Mouse (Mus musculus) MEL (cell line): ENCODE results near the gene LTO1. TPM values are rescaled to one million over a fixed set of nuclear protein-coding genes. Genes with fewer than 3 reads are reported as not detected.

Source experiments
- DNase-seq: peaks from one replicate; pipeline ENCODE4 v3.0.0; 2011; ENCODE audit warnings: low read depth, low spot score
- H3K27ac ChIP-seq: 2 replicates; pipeline ENCODE4 v1.5.1; 2012; ENCODE audit warnings: low read depth, mild to moderate bottlenecking, control low read depth, low read length, moderate library complexity; ENCODE audit not compliant: control insufficient read depth
- H3K27me3 ChIP-seq, 2 experiments: fragments of 150-350 bp in 1 of 2; sonication (generic) in 1 of 2; 2 replicates each; pipeline ENCODE4 v1.6.1; 2012; ENCODE audit warnings: low read length in 2 of 2, mild to moderate bottlenecking in 2 of 2, improper control_type of control experiment in 1 of 2, moderate library complexity in 1 of 2; ENCODE audit not compliant: insufficient read depth in 2 of 2, control insufficient read depth in 1 of 2
- H3K36me3 ChIP-seq, 2 experiments: 2 replicates each; pipeline ENCODE4 v1.6.1; 2012 to 2014; ENCODE audit warnings: low read length in 2 of 2, improper control_type of control experiment in 1 of 2, inconsistent platforms in 1 of 2, mild to moderate bottlenecking in 1 of 2; ENCODE audit not compliant: insufficient read depth in 2 of 2, control insufficient read depth in 1 of 2
- H3K4me1 ChIP-seq, 2 experiments: fragments of 150-350 bp in 1 of 2; sonication (generic) in 1 of 2; 2 replicates each; pipeline ENCODE4 v1.6.1; 2012; ENCODE audit warnings: low read length in 2 of 2, improper control_type of control experiment in 1 of 2, mild to moderate bottlenecking in 1 of 2; ENCODE audit not compliant: insufficient read depth in 2 of 2, control insufficient read depth in 1 of 2
- H3K4me3 ChIP-seq, 2 experiments: fragments of 150-350 bp in 1 of 2; sonication (generic) in 1 of 2; 2 replicates each; pipeline ENCODE4 v1.5.1; 2012; ENCODE audit warnings: low read depth in 2 of 2, low read length in 2 of 2, mild to moderate bottlenecking in 2 of 2, moderate library complexity in 2 of 2, control low read depth in 1 of 2, improper control_type of control experiment in 1 of 2; ENCODE audit not compliant: control insufficient read depth in 1 of 2, insufficient read depth in 1 of 2
- H3K79me2 ChIP-seq: 2 replicates; pipeline ENCODE4 v1.6.1; 2012; ENCODE audit warnings: mild to moderate bottlenecking, low read length, moderate library complexity; ENCODE audit not compliant: control insufficient read depth, poor library complexity, insufficient read depth
- H3K9ac ChIP-seq: 2 replicates; pipeline ENCODE4 v1.6.1; 2012; ENCODE audit warnings: low read depth, mild to moderate bottlenecking, control low read depth, low read length, moderate library complexity; ENCODE audit not compliant: control insufficient read depth, poor library complexity, severe bottlenecking
- H3K9me3 ChIP-seq: fragments of 150-350 bp; sonication (generic); replicated peaks from 2 replicates; pipeline ENCODE4 v1.6.1; 2012; ENCODE audit warnings: mild to moderate bottlenecking, low read length, improper control_type of control experiment, moderate library complexity; ENCODE audit not compliant: insufficient read depth
- CHD2 ChIP-seq: IDR thresholded peaks from 2 replicates; pipeline ENCODE4 v1.6.1; 2011; ENCODE audit warnings: low read length, improper control_type of control experiment
- CTCF ChIP-seq, 3 experiments: IDR thresholded peaks in 2 of 3; conservative IDR thresholded peaks in 1 of 3; 2 replicates each; pipeline ENCODE4 v1.5.1; 2011 to 2012; ENCODE audit warnings: low read length in 3 of 3, low read depth in 2 of 3, mild to moderate bottlenecking in 2 of 3, improper control_type of control experiment in 1 of 3, inconsistent platforms in 1 of 3, mixed read lengths in 1 of 3, moderate library complexity in 1 of 3; ENCODE audit not compliant: control insufficient read depth in 1 of 3, insufficient read depth in 1 of 3, poor library complexity in 1 of 3, severe bottlenecking in 1 of 3
- E2F4 ChIP-seq: IDR thresholded peaks from 2 replicates; pipeline ENCODE4 v1.6.1; 2011; ENCODE audit warnings: low read depth, low read length, improper control_type of control experiment, borderline replicate concordance
- ETS1 ChIP-seq: IDR thresholded peaks from 2 replicates; pipeline ENCODE4 v1.6.1; 2012; ENCODE audit warnings: low read depth, mild to moderate bottlenecking, inconsistent platforms, low read length, improper control_type of control experiment, moderate library complexity
- GABPA ChIP-seq: IDR thresholded peaks from 2 replicates; pipeline ENCODE4 v1.6.1; 2012; ENCODE audit warnings: low read depth, mild to moderate bottlenecking, inconsistent platforms, low read length, improper control_type of control experiment, moderate library complexity
- GATA1 ChIP-seq: IDR thresholded peaks from 2 replicates; pipeline ENCODE4 v1.6.1; 2011; ENCODE audit warnings: low read depth, low read length, improper control_type of control experiment
- MAFK ChIP-seq: IDR thresholded peaks from 2 replicates; pipeline ENCODE4 v1.6.1; 2011; ENCODE audit warnings: low read depth, mild to moderate bottlenecking, low read length, improper control_type of control experiment, borderline replicate concordance
- MAX ChIP-seq: IDR thresholded peaks from 2 replicates; pipeline ENCODE4 v1.6.1; 2011; ENCODE audit warnings: low read length, improper control_type of control experiment
- MAZ ChIP-seq: IDR thresholded peaks from 2 replicates; pipeline ENCODE4 v1.6.1; 2012; ENCODE audit warnings: low read depth, mild to moderate bottlenecking, inconsistent platforms, low read length, improper control_type of control experiment
- MEF2A ChIP-seq: IDR thresholded peaks from 2 replicates; pipeline ENCODE4 v1.6.1; 2014; ENCODE audit warnings: low read depth, mild to moderate bottlenecking, inconsistent platforms, low read length, improper control_type of control experiment; ENCODE audit not compliant: poor library complexity, insufficient replicate concordance, severe bottlenecking; ENCODE audit errors: extremely low read depth
- MXI1 ChIP-seq: IDR thresholded peaks from 2 replicates; pipeline ENCODE4 v1.6.1; 2011; ENCODE audit warnings: mild to moderate bottlenecking, low read depth, low read length, improper control_type of control experiment
- MYC ChIP-seq: IDR thresholded peaks from 2 replicates; pipeline ENCODE4 v1.6.1; 2011; ENCODE audit warnings: low read depth, mild to moderate bottlenecking, low read length, improper control_type of control experiment, moderate library complexity
- RAD21 ChIP-seq: IDR thresholded peaks from 2 replicates; pipeline ENCODE4 v1.6.1; 2011; ENCODE audit warnings: mild to moderate bottlenecking, low read depth, low read length, improper control_type of control experiment
- SIN3A ChIP-seq: IDR thresholded peaks from 2 replicates; pipeline ENCODE4 v1.6.1; 2012; ENCODE audit warnings: low read length, improper control_type of control experiment, inconsistent platforms
- TAL1 ChIP-seq: IDR thresholded peaks from 2 replicates; pipeline ENCODE4 v1.6.1; 2012; ENCODE audit warnings: mild to moderate bottlenecking, inconsistent platforms, low read length, moderate library complexity, mixed read lengths
- TCF12 ChIP-seq: IDR thresholded peaks from 2 replicates; pipeline ENCODE4 v1.6.1; 2014; ENCODE audit warnings: low read depth, mild to moderate bottlenecking, inconsistent platforms, low read length, improper control_type of control experiment, moderate library complexity
- UBTF ChIP-seq: IDR thresholded peaks from 2 replicates; pipeline ENCODE4 v1.6.1; 2012; ENCODE audit warnings: low read depth, mild to moderate bottlenecking, inconsistent platforms, low read length, improper control_type of control experiment, moderate library complexity, borderline replicate concordance; ENCODE audit not compliant: insufficient read depth
- USF2 ChIP-seq, 2 experiments: IDR thresholded peaks; 2 replicates each; pipeline ENCODE4 v1.6.1; 2011 to 2012; ENCODE audit warnings: improper control_type of control experiment in 2 of 2, low read length in 2 of 2, borderline replicate concordance in 1 of 2, inconsistent platforms in 1 of 2, low read depth in 1 of 2, mild to moderate bottlenecking in 1 of 2; ENCODE audit not compliant: insufficient read depth in 1 of 2
- ZKSCAN1 ChIP-seq: IDR thresholded peaks from 2 replicates; pipeline ENCODE4 v1.6.1; 2012; ENCODE audit warnings: low read depth, mild to moderate bottlenecking, inconsistent platforms, low read length, improper control_type of control experiment, moderate library complexity
- ZMIZ1 ChIP-seq: IDR thresholded peaks from 2 replicates; pipeline ENCODE4 v1.6.1; 2012; ENCODE audit warnings: low read depth, mild to moderate bottlenecking, inconsistent platforms, low read length, improper control_type of control experiment, moderate library complexity
- polyA plus RNA-seq, 2 experiments: library from polyadenylated mRNA; stranded (reverse) in 1 of 2; unstranded in 1 of 2; fragments of >175 nt in 1 of 2; fragments of >200 nt in 1 of 2; gene quantifications; 2 replicates each; pipeline versions ENCODE4 v1.2.1 to v1.2.4; 2012; ENCODE audit warnings: low replicate concordance in 2 of 2, low read depth in 1 of 2; ENCODE audit not compliant: insufficient read length in 2 of 2, insufficient read depth in 1 of 2, missing spikeins in 1 of 2
- total RNA-seq: library from RNA; depleted of rRNA; stranded (reverse); fragments of 300-350 nt; gene quantifications from 2 replicates; pipeline ENCODE4 v1.2.3, GENCODE M21; 2012

Gene LTO1
- total and polyA plus RNA-seq, 3 experiments: 18.1 to 18.4 TPM; not detected in 1

GRCm38 (mm10) chr7:144958509-144959395, 43.9 kb downstream of the LTO1 start:
- Histone ChIP-seq H3K9me3 (no peaks in the 10 kb centered on the region), H3K9ac (no peak overlapping the region), H3K27ac (no peak overlapping the region), H3K27me3 (no peaks in the 10 kb centered on the region), H3K79me2 (no peaks in the 10 kb centered on the region), H3K4me3 (no peak overlapping the region), H3K36me3 (no peaks in the 10 kb centered on the region)
- DNase-seq: no peak
- TF ChIP-seq CTCF (IDR thresholded peaks at IDR 0.05 in 2 of 3, conservative IDR thresholded peaks at IDR 0.05 in 1 of 3; ENCODE audit: control insufficient read depth in 1 of 3, insufficient read depth in 1 of 3, low read depth in 2 of 3, low read length in 3 of 3, poor library complexity in 1 of 3, severe bottlenecking in 1 of 3) (no peak), SIN3A (no peak), GATA1 (no peak), MAZ (no peak), RAD21 (no peak), TCF12 (no peak), ZKSCAN1 (no peak), CHD2 (no peak), E2F4 (no peak), MXI1 (no peak), MAFK (no peak), GABPA (no peak), UBTF (no peak), MYC (no peak), MAX (no peak), TAL1 (no peak), MEF2A (no peak), ETS1 (no peak), USF2 (IDR thresholded peaks at IDR 0.05; ENCODE audit: borderline replicate concordance in 1 of 2, insufficient read depth in 1 of 2, low read depth in 1 of 2, low read length in 2 of 2) (no peak), ZMIZ1 (no peak)
- TF ChIP-seq, all 39 proteins: peak for 0
- H3K4me1 ChIP-seq: no peaks in the 10 kb centered on the region
